Mouse (Mus musculus): ENCODE results near the gene Sim2.

Sim2 gene

GRCm38 (mm10) chr16:94084711-94085602 is at the start of gene Sim2:
Gene Sim2 (plus strand): TSS chr16:94084931.
- DNase-seq, result peak in 1 of 2 experiments; percentile 28

- no peak for DNase-seq
These were observed 47.5 kb upstream of the Sim2 start for GRCm38 (mm10) chr16:94037280-94037679.

GRCm38 (mm10) chr16:94038272-94038985 is 46.3 kb upstream of the Sim2 start:
- DNase-seq, result peak; percentile 58 to 80

- no peak for DNase-seq
These were observed 45.8 kb upstream of the Sim2 start for GRCm38 (mm10) chr16:94038986-94039341.

DNA sequence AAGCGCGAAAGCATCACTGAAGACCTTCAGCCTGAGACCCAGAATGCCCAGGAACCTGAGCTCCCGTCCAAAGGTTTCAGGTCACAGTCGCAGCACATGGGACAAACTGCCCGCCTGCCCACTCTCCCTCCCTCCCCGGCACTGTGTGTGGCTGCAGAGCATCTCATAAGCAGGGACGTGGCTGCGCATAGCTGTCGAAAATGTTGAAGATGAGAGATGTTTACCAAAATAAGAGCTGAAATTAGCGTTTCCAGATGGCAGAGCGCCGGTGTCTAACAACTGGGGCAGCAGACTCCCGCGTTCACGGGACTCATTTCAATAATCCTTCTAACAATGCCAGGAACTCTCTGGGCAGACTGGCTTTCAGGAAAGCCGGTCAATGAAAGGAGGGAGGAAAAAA is 44.2 kb upstream of the Sim2 start:
- DNase-seq, result no peak

- DNase-seq, result no peak
These were observed 43.5 kb upstream of the Sim2 start for GRCm38 (mm10) chr16:94041065-94041712.

- DNase-seq, result no peak
These were observed 40.9 kb upstream of the Sim2 start for GRCm38 (mm10) chr16:94043797-94044196.

DNA sequence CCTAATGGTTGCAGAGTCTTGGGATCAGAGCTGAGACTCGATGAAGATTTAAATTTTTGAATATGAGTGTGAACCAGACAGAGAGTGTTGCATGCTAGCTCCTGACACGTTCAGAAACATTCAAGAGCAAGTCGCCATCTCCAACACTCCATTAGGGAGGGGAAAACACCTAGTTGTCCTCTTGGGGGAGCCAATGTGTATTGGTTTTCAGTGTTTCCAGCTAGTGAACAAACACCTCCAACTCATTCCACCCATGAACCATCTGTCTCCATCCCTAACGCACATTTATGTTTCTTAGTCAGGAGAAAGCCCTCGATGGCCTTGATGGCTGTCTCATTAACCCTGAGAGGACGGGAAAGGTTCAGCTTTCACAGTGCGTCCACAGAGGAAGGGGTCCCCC is 39.7 kb upstream of the Sim2 start:
- no peak for DNase-seq

DNA sequence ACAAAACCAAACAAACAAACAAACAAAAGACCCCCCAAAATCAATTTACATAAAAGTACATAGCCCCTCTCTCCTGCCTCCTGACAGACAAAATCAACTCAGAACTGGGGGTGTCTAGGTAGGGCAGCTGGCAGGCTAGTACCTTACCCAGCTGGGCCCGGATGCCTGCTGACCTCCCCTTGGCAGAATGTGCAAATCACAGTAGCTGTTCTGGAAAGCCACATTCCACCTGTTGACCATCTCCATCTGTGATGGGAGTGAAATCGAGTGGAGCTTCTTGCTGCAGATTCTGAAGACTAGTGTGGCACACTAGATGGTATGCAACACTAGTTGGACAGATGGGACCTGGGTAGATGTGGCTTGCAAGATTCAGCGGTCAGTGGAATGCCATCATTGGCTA is 34.4 kb upstream of the Sim2 start:
- peak; percentile 42 to 59 for DNase-seq

DNA sequence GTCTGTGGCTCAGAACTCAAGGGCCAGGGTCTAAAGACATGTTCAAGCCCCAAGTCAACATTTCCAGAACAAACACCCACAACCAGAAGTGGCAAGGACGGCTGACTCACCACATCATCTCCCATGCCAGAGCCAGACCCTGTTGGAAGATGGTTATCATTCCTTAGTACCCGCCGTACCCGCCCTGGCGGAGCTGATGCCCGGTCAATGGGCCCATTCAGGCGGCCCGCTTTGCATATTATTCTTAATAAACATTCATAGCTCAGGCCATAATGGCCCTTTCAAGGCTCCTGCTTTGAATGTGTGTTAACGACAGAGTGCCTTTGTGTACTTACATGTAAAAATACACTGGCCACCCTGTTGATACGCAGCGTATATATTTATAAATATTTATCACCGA is 29.6 kb upstream of the Sim2 start:
- no peak for DNase-seq

DNA sequence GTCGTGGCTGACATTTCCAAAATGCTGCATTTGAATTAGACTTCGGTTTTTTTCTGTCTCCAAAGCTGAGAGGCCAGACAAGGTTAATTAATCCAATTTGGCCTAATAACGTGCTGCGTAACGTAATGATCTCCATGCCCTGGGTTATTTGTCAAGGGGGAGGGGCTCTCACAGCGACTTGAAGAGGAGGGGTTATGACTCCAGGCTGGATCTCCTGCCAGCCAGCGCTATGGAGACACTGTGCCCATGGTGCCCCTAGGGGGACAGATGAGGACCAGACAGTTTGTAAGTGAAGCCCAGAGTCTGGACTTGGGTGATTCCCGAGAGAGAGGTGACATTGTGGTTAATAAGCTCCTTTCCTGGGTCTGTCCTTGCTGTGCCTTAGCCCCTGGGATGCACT is 29.2 kb upstream of the Sim2 start:
- DNase-seq, result no peak

GRCm38 (mm10) chr16:94059820-94060219 is 24.9 kb upstream of the Sim2 start:
- DNase-seq, result no peak

DNA sequence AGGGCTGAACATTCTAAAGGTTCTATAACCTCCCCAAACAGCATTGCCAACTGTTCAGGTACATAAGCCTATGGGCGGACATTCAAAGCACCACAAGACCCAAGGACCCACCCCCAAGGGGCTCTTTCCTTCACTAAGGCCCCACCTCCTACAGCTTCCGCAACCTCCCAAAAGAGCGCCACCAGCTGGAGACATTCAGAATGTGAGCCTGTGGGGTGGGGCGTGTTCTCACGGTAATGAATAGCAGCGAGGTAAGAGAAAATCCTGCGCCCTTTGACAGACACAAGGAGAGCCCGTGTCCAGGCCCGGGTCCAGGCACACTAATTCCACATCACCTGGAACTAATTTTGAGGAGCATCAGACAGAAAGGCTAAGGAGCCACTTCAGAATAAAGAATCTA is 20.5 kb upstream of the Sim2 start:
- no peak for DNase-seq

GRCm38 (mm10) chr16:94065728-94066674 is 18.7 kb upstream of the Sim2 start:
- no peak for DNase-seq

DNA sequence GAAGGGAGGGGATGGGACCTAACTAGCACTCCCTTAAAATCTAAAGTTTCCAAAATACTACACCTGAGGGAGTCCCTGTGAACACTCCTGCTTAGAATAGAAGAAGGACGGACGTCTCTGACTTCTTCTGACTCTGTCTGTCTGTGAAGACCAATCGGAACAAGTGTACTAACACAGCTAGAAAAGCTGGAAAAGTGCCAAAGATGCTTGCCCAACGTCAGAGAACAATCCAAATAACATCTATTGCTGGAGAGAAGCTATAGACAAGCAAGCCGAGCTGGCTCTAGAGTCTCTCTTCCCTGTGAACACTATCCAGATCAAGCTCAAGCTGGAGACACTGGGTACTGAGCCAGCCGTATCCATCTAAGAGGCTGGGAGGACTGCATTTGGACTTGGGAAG is 18.0 kb upstream of the Sim2 start:
- DNase-seq, result no peak

DNA sequence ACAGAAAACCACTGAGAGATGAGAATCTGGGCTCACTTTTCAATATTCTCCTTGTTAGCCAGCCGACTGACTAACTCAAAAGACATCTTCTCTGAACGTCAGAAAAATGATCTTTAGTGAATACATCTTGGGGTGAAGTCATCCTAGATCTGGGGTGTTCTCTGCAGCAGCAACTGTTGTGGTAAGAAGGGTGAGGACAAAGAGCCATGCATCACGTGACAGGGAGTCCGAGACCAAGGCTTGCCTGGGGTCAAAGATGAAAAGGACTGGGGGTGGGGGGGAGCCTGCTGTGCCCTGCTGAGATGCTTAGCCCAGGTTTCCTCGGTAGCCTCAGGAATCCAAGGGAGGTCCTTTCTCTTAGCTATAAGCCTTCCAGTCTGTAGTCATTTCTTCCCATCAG is 17.5 kb upstream of the Sim2 start:
- DNase-seq, result no peak

DNA sequence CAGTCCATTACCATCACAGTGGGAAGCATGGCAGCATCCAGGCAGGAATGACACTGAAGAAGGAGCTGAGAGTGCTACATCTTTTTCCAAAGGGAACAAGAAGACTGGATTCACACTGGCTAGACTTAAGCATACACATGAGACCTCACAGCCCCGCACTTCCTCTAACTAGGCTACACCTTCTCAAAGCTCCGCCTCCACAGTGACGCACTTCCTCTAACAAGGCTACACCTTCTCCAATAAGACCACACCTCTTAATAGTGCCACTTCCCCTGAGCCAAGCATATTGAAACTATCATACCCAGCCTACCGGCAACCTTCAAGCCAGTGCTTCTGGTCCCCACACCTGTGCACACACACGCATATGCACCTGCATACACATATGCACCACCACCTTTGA is 15.7 kb upstream of the Sim2 start:
- no peak for DNase-seq

DNA sequence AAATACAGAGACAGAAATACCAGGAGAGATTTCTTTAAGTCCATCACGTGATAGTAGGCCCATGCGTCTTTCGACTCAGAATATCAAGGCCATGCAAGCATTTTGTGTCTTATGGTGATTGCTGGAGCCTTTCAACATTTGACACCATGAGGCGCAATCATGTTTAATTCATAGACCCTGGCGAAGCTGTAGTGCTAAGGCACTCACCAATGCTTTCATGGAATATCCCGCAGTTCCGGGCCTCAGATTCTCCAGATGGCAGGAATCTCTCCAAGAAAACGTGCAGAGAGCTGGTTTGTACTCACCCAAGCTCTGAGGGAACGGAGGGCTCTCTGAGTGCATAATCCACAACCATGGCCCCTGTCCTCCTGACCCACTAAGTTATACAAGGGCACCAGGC is 13.8 kb upstream of the Sim2 start:
- DNase-seq, result no peak

DNA sequence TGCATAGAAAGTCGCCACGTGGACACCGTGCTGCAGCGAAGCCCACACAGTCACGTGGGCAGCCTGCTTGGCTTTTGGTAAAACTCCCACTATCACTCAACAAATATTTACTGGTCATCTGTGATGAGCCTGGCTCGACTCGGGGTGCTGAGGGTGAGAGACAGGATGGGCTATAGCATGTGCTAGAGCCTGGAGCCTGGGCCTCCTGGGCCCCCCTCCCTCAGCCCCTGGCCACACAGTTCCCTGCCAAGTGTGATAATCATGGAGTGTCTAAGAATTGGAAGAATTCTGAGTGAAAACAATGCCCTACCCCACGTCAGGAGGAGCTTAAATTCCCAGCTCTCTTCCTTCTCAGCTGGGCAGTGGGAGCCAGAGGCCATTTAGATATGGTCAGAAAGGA is 13.3 kb upstream of the Sim2 start:
- DNase-seq, result no peak

DNA sequence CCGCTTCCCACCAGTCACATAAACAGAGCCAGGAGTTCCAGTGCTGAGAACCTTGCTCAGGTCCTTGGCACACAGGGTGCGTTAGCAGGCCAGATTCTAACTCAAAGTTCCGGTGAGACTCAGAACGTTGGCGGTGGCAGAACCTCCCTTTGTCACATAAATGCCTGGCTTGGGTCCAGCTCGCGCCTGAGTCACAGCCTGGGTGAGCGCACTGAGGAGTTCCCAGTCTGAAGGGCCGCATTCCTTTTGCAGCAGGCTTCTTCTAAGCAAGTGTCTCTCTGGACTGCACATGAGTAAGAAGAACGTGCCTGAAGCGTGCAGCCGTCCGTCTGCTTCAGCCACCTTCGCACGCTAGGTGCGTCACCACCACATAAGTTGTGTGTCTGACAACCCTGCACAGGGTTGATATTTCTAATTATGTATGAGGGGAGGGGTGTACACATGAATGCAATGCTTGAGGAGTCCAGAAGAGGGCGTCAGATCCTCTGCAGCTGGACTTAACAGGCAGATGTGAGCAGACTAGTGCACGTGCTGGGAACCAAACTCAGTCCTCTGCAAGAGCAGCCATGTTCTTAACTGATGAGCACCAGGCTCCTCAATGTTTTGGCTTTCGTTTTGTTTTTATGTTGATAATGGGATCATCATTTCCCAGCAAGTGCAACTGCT is 9.2 kb upstream of the Sim2 start:
- peak in 1 of 2 experiments; percentile 55 for DNase-seq

DNA sequence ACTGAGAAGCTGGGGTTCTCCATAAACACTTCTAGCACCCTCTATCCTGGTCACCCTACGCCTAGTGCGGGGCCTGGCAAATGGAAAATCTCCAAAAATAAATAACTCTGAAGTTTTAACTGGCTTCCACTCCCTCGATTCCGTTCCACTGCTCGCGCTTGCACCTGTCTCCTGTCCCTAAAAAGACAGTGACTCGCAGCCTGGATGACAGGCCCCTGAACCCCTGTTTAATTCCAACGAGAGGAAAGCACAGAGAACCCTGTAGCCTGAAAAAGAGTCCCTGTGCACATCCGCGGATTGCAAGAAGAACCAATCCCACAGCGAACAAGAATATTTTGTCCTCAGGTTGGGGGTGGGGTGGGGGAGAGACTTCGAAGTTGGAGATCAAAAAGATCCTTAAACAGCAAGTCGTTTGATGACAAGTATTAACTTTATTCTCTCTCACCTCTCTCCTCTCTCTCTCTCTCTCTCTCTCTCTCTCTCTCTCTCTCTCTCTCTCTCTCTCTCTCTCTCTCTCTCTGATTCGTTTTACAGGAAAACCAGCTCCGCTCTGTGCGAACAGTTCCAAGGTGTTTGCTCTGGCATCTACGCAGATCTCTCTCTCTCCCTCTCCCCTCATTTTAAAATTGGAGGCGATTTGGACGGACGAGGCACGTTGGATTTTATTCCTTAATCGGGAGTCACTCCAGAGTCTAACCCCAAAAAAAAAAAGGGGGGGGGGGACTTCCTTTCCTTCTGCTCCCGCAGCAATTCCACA is 6.2 kb upstream of the Sim2 start:
- DNase-seq, result peak in 1 of 2 experiments; percentile 11
